Mouse (Mus musculus) stomach, postnatal 0 days (tissue): ENCODE results near the gene Tceanc2.

ENCODE experiments used
- CTCF ChIP-seq: IDR thresholded peaks from 2 replicates; pipeline ENCODE4 v1.5.1; 2016; ENCODE audit warnings: antibody characterized with exemption, low read depth, mild to moderate bottlenecking, moderate library complexity
- EP300 ChIP-seq: optimal IDR thresholded peaks from 2 replicates; pipeline ENCODE3; 2016; ENCODE audit warnings: antibody characterized with exemption

- no peak for TF ChIP-seq CTCF
- TF ChIP-seq EP300: no peak
These were observed 12.2 kb downstream of the Tceanc2 start for GRCm38 (mm10) chr4:107166700-107167099.
